Mouse (Mus musculus) heart, adult 2 months (tissue): ENCODE results near the gene Sirt3.

ENCODE experiments used
- EP300 ChIP-seq: fragments of 200-500 bp; IDR thresholded peaks from 2 replicates; pipeline ENCODE4 v1.6.1; 2011; ENCODE audit warnings: low read depth, low read length, control low read depth; ENCODE audit not compliant: insufficient read depth
- POLR2A ChIP-seq: fragments of 200-500 bp; IDR thresholded peaks from 2 replicates; pipeline ENCODE4 v1.6.1; 2011; ENCODE audit warnings: mild to moderate bottlenecking, low read depth, low read length, control low read depth; ENCODE audit not compliant: insufficient read depth

GRCm38 (mm10) chr7:140894611-140895010 is 12.5 kb upstream of the Sirt3 start:
- TF ChIP-seq EP300 (no peak), POLR2A (no peak)
